Mouse (Mus musculus): Measurements from ENCODE around the gene Lims1. TPM values are rescaled to one million over a fixed set of nuclear protein-coding genes. Genes with fewer than 3 reads are reported as not detected.

Gene Lims1
- polyA plus RNA-seq (2015; fragmentation: Nextera tagmentation; extraction: Ambion mirVana), result 72.6 and 86.7 TPM in 2 replicates

GRCm38 (mm10) chr10:58323028-58323991 is at the start of gene Lims1:
Gene Lims1, plus strand, starts transcription at chr10:58323466.

DNA sequence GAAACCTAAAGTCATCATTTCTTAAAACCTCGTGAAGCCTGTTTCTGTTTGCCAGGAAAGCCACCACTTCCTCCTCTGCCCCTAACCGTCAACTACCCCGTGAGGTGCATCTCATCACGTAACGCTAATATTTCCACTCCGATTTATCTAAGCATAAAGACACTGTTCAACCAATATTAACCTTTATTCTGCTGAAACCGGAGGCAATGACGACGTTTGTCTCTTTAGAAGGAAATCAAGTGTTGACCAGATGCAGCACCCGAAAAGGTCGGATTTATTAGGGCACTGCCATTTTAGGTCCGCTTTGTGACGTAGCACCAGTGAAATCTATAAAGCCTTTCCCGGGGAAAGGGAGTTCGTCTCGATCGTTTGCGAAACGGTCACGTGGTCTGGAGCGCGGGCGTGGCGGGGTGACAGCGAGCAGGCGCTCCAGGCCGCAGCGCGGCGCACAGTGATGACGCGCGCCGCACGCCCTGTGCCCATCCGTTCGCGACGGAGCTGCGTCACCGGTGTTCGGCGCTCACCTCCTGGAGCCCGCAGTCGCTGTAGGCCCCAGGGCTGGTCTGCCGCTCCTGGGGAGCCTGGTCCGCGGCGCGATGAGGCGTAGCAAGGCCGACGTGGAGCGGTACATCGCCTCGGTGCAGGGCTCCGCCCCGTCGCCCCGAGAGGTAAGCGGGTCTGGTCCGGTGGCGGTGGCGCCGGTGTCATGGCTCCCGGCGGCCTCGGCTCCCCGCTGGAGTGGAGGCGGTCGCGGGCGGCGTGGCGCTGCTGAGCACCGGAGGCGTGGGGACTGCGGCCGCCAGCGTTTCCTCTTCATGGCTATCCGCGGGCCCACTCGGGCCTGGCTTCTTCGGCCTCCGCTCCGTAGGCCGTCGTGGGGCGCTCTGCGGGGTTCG is 123.4 kb downstream of the Lims1 start, which contains the start of gene Ranbp2:
Ranbp2 (plus strand) TSS at position 537 of the 896 bp plus-strand sequence.

Other genes starting within 250 kb of the Lims1 start
- gene AW822073, start 98.5 kb upstream of the Lims1 start, polyA plus RNA-seq (2015; fragmentation: Nextera tagmentation; extraction: Ambion mirVana), result not detected in 2 replicates
- not detected in 2 replicates for gene Duxf3, start 90.8 kb upstream of the Lims1 start, polyA plus RNA-seq (2015; fragmentation: Nextera tagmentation; extraction: Ambion mirVana)
- not detected in 2 replicates for gene Gm4981, start 86.8 kb upstream of the Lims1 start, polyA plus RNA-seq (2015; fragmentation: Nextera tagmentation; extraction: Ambion mirVana)
- gene Gcc2, start 68.0 kb upstream of the Lims1 start, polyA plus RNA-seq (2015; fragmentation: Nextera tagmentation; extraction: Ambion mirVana), result 51.2 and 83.3 TPM in 2 replicates
- 8.0 and 12.7 TPM in 2 replicates for gene Ranbp2, start 123.5 kb downstream of the Lims1 start, polyA plus RNA-seq (2015; fragmentation: Nextera tagmentation; extraction: Ambion mirVana)
- gene Ccdc138, start 174.5 kb downstream of the Lims1 start, polyA plus RNA-seq (2015; fragmentation: Nextera tagmentation; extraction: Ambion mirVana), result 2.3 and 5.2 TPM in 2 replicates

Measured in adrenal gland, postnatal 0 days (tissue).